Mouse (Mus musculus): ENCODE measurements around the gene Slc4a5.

DNA sequence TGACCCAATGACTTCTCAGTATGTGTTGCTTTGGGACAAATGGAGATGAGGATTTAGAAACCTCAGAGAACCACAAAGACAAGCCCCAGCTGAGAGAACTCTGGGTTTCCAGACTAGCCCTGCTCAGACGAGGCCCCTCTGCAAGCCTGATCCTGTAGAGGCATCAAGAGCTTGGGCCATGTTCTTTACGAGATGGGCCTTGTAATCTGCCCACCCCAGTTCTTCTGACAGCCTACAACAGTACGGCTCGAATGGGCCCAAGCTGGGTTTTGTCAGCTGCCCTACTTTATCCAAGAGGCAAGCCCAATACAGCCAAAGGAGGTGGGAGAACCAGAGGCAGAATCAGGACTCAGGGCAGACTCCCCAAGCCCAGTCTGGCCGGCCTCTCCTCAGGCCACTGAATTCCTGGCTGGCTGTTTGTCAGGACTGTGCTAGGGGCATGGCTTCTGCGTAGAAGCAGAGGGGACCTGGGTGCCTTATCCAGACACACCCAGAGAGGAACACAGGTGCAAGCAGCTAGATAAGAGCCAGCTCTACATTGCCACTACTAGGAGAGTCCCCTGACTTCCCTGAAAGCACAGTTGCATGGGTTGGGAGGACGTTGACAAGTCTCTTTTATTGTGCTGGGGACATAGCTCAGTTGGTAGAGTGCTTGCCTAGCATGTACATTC lies 132.0 kb downstream of the Slc4a5 start:
- no peak for TF ChIP-seq CTCF (IDR thresholded peaks at IDR 0.05; ENCODE audit: extremely low read depth, insufficient read depth, insufficient read length, insufficient replicate concordance)
- no peak for TF ChIP-seq POLR2A (IDR thresholded peaks at IDR 0.05; ENCODE audit: low read depth, low read length)

Data from spleen, adult 2 months (tissue).